Mouse (Mus musculus) ES-E14 (cell line): ENCODE results near the gene Rab5b. TPM values are rescaled to one million over a fixed set of nuclear protein-coding genes. Genes with fewer than 3 reads are reported as not detected.

Experiments used
- DNase-seq: peaks from one replicate; pipeline ENCODE4 v3.0.0-alpha.2; 2013; ENCODE audit warnings: low read depth, low spot score
- H3K27ac ChIP-seq: 2 replicates; pipeline ENCODE4 v1.5.1; 2012; ENCODE audit warnings: low read depth, mild to moderate bottlenecking, low read length, moderate library complexity, mixed read lengths; ENCODE audit not compliant: poor library complexity, insufficient read depth, severe bottlenecking
- H3K36me3 ChIP-seq: 2 replicates; pipeline ENCODE4 v1.6.1; 2012; ENCODE audit warnings: mild to moderate bottlenecking, low read length, moderate library complexity, mixed read lengths; ENCODE audit not compliant: control insufficient read depth, poor library complexity, insufficient read depth, severe bottlenecking
- H3K4me1 ChIP-seq, 2 experiments: fragments of 150-350 bp in 1 of 2; sonication (generic) in 1 of 2; 2 replicates each; pipeline ENCODE4 v1.6.1; 2012; ENCODE audit warnings: low read length in 2 of 2, mild to moderate bottlenecking in 1 of 2, mixed read lengths in 1 of 2; ENCODE audit not compliant: control insufficient read depth in 2 of 2, insufficient read depth in 2 of 2, poor library complexity in 1 of 2
- H3K4me3 ChIP-seq, 2 experiments: fragments of 150-350 bp in 1 of 2; sonication (generic) in 1 of 2; 2 replicates each; pipeline ENCODE4 v1.5.1; 2012; ENCODE audit warnings: low read length in 2 of 2, low read depth in 1 of 2, mild to moderate bottlenecking in 1 of 2, mixed read lengths in 1 of 2; ENCODE audit not compliant: insufficient read depth in 1 of 2, poor library complexity in 1 of 2, severe bottlenecking in 1 of 2
- H3K9ac ChIP-seq: 2 replicates; pipeline ENCODE4 v1.6.1; 2012; ENCODE audit warnings: low read depth, mild to moderate bottlenecking, low read length, mixed read lengths; ENCODE audit not compliant: poor library complexity, insufficient read depth, severe bottlenecking
- H3K9me3 ChIP-seq: fragments of 150-350 bp; sonication (generic); 2 replicates; pipeline ENCODE4 v1.6.1; 2012; ENCODE audit warnings: low read depth, mild to moderate bottlenecking, low read length; ENCODE audit not compliant: control insufficient read depth, insufficient read depth
- CHD2 ChIP-seq: IDR thresholded peaks from 2 replicates; pipeline ENCODE4 v1.6.1; 2014; ENCODE audit warnings: mild to moderate bottlenecking, low read depth, low read length, inconsistent platforms
- HCFC1 ChIP-seq: IDR thresholded peaks from 2 replicates; pipeline ENCODE4 v1.6.1; 2012; ENCODE audit warnings: low read length, inconsistent platforms, borderline replicate concordance; ENCODE audit not compliant: insufficient read depth
- MAFK ChIP-seq: IDR thresholded peaks from 2 replicates; pipeline ENCODE4 v1.6.1; 2014; ENCODE audit warnings: mild to moderate bottlenecking, low read depth, low read length, inconsistent platforms; ENCODE audit not compliant: insufficient read depth
- ZC3H11A ChIP-seq: IDR thresholded peaks from 2 replicates; pipeline ENCODE4 v1.6.1; 2012; ENCODE audit warnings: low read depth, mild to moderate bottlenecking, inconsistent platforms, low read length, borderline replicate concordance
- ZNF384 ChIP-seq: IDR thresholded peaks from 2 replicates; pipeline ENCODE4 v1.6.1; 2012; ENCODE audit warnings: low read depth, low read length, inconsistent platforms
- in situ Hi-C, 2 experiments: fragments of 600-800 bp; cut with MboI; formaldehyde crosslinking; loops; one replicate each; pipeline ENCODE4 v1.15.1; 2025; ENCODE audit warnings: low sequenced_read_pairs in 2 of 2, inconsistent platforms in 1 of 2; ENCODE audit not compliant: unreplicated experiment in 2 of 2
- total RNA-seq: library from RNA; depleted of rRNA; stranded (reverse); fragments of 300-350 nt; gene quantifications from 2 replicates; pipeline ENCODE4 v1.2.3, GENCODE M21; 2012

Gene Rab5b
- total RNA-seq, 1 experiment, result 32.8 TPM

DNA sequence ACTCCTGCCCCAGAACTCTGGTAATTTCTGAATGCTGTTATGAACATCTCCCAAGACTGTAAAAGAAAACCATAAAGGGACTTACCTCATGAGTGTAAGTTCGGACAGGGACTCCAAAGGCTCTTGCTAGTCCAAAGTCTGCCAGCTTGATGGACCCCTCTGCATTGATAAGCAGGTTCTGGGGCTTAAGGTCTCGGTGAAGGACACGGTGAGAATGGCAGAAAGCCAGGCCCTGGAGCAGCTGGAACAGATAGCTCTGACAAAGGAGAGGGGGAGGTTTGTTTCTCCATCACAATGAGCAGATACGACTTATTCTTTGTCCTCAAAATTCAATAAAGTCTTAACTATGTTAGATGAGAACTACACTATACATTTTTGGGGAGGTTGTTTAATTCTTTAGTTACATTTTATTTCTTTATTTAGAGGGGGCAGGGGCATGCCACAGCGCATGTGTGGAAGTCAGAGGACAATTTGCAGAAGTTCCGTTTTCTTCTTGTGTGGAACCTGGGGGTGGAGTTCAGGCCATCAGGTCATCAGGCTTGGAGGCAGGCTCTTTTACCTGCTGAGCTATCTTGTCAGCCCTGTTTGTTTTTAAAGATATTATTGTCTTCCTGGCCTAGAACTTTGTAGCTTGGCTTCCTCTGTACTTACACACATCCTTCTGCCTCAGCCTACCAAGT, 6.4 kb upstream of the Rab5b start:
- H3K9ac ChIP-seq, result no peak overlapping the region
- TF ChIP-seq CHD2 (no peak), MAFK (no peak), HCFC1 (no peak), ZNF384 (no peak), ZC3H11A (no peak)
- peaks cover 5 to 14% of the 10 kb centered on the region in 2 experiments; a peak in 3 of 4 replicates for H3K4me1 ChIP-seq
- H3K4me3 ChIP-seq, result no peak overlapping the region
- peaks cover 27% of the 10 kb centered on the region for H3K36me3 ChIP-seq
- in situ Hi-C loops, result no loop called here
- DNase-seq, result no peak
- no peak overlapping the region for H3K27ac ChIP-seq
- H3K9me3 ChIP-seq, result no peaks in the 10 kb centered on the region

GRCm38 (mm10) chr10:128700712-128701111, 4.6 kb upstream of the Rab5b start:
- in situ Hi-C loops, result no loop called here
- Histone ChIP-seq H3K9ac (no peak overlapping the region), H3K36me3 (peaks cover 27% of the 10 kb centered on the region), H3K4me1 (peaks cover 5 to 12% of the 10 kb centered on the region in 2 experiments; a peak in 3 of 4 replicates), H3K9me3 (no peaks in the 10 kb centered on the region), H3K4me3 (no peak overlapping the region), H3K27ac (no peak overlapping the region)
- no peak for DNase-seq
- no peak for TF ChIP-seq ZNF384
- TF ChIP-seq CHD2, result no peak
- TF ChIP-seq HCFC1, result no peak
- TF ChIP-seq MAFK, result no peak
- TF ChIP-seq ZC3H11A, result no peak

DNA sequence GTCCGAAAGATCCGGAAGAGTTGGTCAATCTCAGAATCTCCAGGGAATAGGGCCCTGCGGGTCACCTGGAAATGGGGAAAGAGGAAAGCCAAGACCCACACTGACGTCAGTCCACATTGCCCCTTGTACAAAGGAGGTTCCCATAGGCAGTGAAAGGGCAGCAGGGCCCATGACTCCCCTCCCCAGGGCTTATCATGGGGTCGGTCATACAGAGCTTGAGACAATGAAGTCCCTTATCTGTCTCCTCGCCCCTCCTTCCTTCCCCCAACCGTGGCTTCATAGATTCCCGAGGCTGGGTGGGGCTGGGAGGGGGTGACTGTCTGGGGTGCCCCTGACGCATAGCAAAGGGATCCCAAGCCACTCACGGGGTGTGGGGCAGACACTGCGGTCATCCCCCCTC, 3.5 kb upstream of the Rab5b start:
- Histone ChIP-seq H3K36me3 (peaks cover 27% of the 10 kb centered on the region), H3K27ac (no peak overlapping the region), H3K9ac (peak overlapping the region; percentile 20; the same call in 1 of the 2 replicates), H3K9me3 (no peaks in the 10 kb centered on the region), H3K4me3 (no peak overlapping the region), H3K4me1 (peaks cover 7 to 9% of the 10 kb centered on the region in 2 experiments; a peak in 3 of 4 replicates)
- DNase-seq, result no peak
- TF ChIP-seq ZC3H11A, result no peak
- no peak for TF ChIP-seq HCFC1
- no peak for TF ChIP-seq MAFK
- no peak for TF ChIP-seq ZNF384
- TF ChIP-seq CHD2, result no peak
- in situ Hi-C loops, result no loop called here

- peaks cover 27% of the 10 kb centered on the region for H3K36me3 ChIP-seq
- in situ Hi-C loops, result no loop called here
Measured at GRCm38 (mm10) chr10:128699006-128699405, 2.9 kb upstream of the Rab5b start.

More at GRCm38 (mm10) chr10:128699006-128699405, 2.9 kb upstream of the Rab5b start:
- H3K9me3 ChIP-seq, result no peaks in the 10 kb centered on the region
- peaks cover 7 to 9% of the 10 kb centered on the region in 2 experiments; a peak in 3 of 4 replicates for H3K4me1 ChIP-seq
- no peak overlapping the region for H3K9ac ChIP-seq
- H3K27ac ChIP-seq, result no peak overlapping the region
- H3K4me3 ChIP-seq, result no peak overlapping the region
- TF ChIP-seq ZC3H11A (no peak), ZNF384 (no peak), MAFK (no peak), CHD2 (no peak), HCFC1 (no peak)
- DNase-seq, result no peak
